Mouse (Mus musculus) limb, embryonic 15.5 days (tissue): Measurements from ENCODE around the gene Tns3. TPM values are rescaled to one million over a fixed set of nuclear protein-coding genes. Genes with fewer than 3 reads are reported as not detected.

ENCODE experiments used
- ATAC-seq: fragments of 200-750 bp; cut with Nextera tagmentation; 2 replicates; pipeline ENCODE4 v1.8.0; 2017; ENCODE audit warnings: low read depth, moderate TSS enrichment; ENCODE audit not compliant: insufficient number of reproducible peaks, low FRiP score, low TSS enrichment
- H3K27ac ChIP-seq: fragments of 300-500 bp; sonication (generic); 2 replicates; pipeline ENCODE4 v1.5.1; 2015; ENCODE audit warnings: moderate library complexity, mild to moderate bottlenecking, inconsistent platforms
- H3K27me3 ChIP-seq: fragments of 300-500 bp; sonication (generic); 2 replicates; pipeline ENCODE4 v1.6.1; 2015; ENCODE audit warnings: inconsistent platforms
- H3K36me3 ChIP-seq: fragments of 300-500 bp; sonication (generic); 2 replicates; pipeline ENCODE4 v1.6.1; 2015; ENCODE audit warnings: inconsistent platforms
- H3K4me1 ChIP-seq: fragments of 300-500 bp; sonication (generic); 2 replicates; pipeline ENCODE4 v1.6.1; 2015; ENCODE audit warnings: inconsistent platforms
- H3K4me2 ChIP-seq: fragments of 300-500 bp; sonication (generic); 2 replicates; pipeline ENCODE4 v1.6.1; 2015; ENCODE audit warnings: mild to moderate bottlenecking, inconsistent platforms
- H3K4me3 ChIP-seq: fragments of 300-500 bp; sonication (generic); 2 replicates; pipeline ENCODE4 v1.5.1; 2015; ENCODE audit warnings: mild to moderate bottlenecking, inconsistent platforms
- H3K9ac ChIP-seq: fragments of 300-500 bp; sonication (generic); 2 replicates; pipeline ENCODE4 v1.6.1; 2015; ENCODE audit warnings: inconsistent platforms
- H3K9me3 ChIP-seq: fragments of 300-500 bp; sonication (generic); 2 replicates; pipeline ENCODE4 v1.6.1; 2016; ENCODE audit warnings: inconsistent platforms
- WGBS: fragments of 180-500 bp; shearing (Covaris S2); methylation state at CpG from one replicate; pipeline ENCODE4 v1.1.7; 2015; 5-methylcytosine and 5-hydroxymethylcytosine counted together
- polyA plus RNA-seq: library from polyadenylated mRNA; unstranded; fragments of >200 nt; fragmentation: Nextera tagmentation; extraction: Ambion mirVana; gene quantifications from 2 replicates; pipeline ENCODE4 v1.2.1, GENCODE M21; 2015

Tns3 gene
- polyA plus RNA-seq, 1 experiment from 2014 or later: 31.6 TPM

GRCm38 (mm10) chr11:8679221-8679620, 14.9 kb upstream of the Tns3 start:
- no peaks in the 10 kb centered on the region for H3K27me3 ChIP-seq
- WGBS: 83% methylated on average over 5 of the region's 5 CpGs
- no peaks in the 10 kb centered on the region for H3K9me3 ChIP-seq
- H3K4me1 ChIP-seq: peaks cover 13% of the 10 kb centered on the region
- no peak for ATAC-seq
- H3K27ac ChIP-seq: no peak overlapping the region
- H3K4me3 ChIP-seq: no peak overlapping the region
- no peak overlapping the region for H3K4me2 ChIP-seq
- no peak overlapping the region for H3K9ac ChIP-seq
- H3K36me3 ChIP-seq: no peaks in the 10 kb centered on the region

GRCm38 (mm10) chr11:8678260-8678995, 14.1 kb upstream of the Tns3 start:
- H3K27ac ChIP-seq: no peak overlapping the region
- no peak for ATAC-seq
- no peak overlapping the region for H3K4me2 ChIP-seq
- no peaks in the 10 kb centered on the region for H3K9me3 ChIP-seq
- no peak overlapping the region for H3K9ac ChIP-seq
- 81% methylated on average over 12 of the region's 12 CpGs for WGBS
- no peak overlapping the region for H3K4me3 ChIP-seq
- H3K27me3 ChIP-seq: no peaks in the 10 kb centered on the region
- peaks cover 13% of the 10 kb centered on the region for H3K4me1 ChIP-seq
- H3K36me3 ChIP-seq: no peaks in the 10 kb centered on the region

GRCm38 (mm10) chr11:8675701-8676474, 11.6 kb upstream of the Tns3 start:
- Histone ChIP-seq H3K4me1 (peaks cover 5% of the 10 kb centered on the region), H3K4me2 (no peak overlapping the region), H3K27me3 (no peaks in the 10 kb centered on the region), H3K9ac (no peak overlapping the region), H3K9me3 (no peaks in the 10 kb centered on the region), H3K4me3 (no peak overlapping the region), H3K36me3 (no peaks in the 10 kb centered on the region), H3K27ac (no peak overlapping the region)
- WGBS: 67% methylated on average over 6 of the region's 6 CpGs
- no peak for ATAC-seq

- H3K4me2 ChIP-seq: no peak overlapping the region
- H3K9ac ChIP-seq: no peak overlapping the region
- H3K4me3 ChIP-seq: no peak overlapping the region
- 77% methylated on average over 3 of the region's 3 CpGs for WGBS
- no peaks in the 10 kb centered on the region for H3K9me3 ChIP-seq
- H3K27me3 ChIP-seq: no peaks in the 10 kb centered on the region
- no peaks in the 10 kb centered on the region for H3K36me3 ChIP-seq
- ATAC-seq: no peak
- no peaks in the 10 kb centered on the region for H3K4me1 ChIP-seq
- no peak overlapping the region for H3K27ac ChIP-seq
Measured at GRCm38 (mm10) chr11:8674549-8675149, 10.3 kb upstream of the Tns3 start.

- Histone ChIP-seq H3K9ac (no peak overlapping the region), H3K27me3 (no peaks in the 10 kb centered on the region), H3K4me2 (no peak overlapping the region), H3K4me1 (no peaks in the 10 kb centered on the region), H3K36me3 (no peaks in the 10 kb centered on the region), H3K4me3 (no peak overlapping the region), H3K27ac (no peak overlapping the region), H3K9me3 (no peaks in the 10 kb centered on the region)
- 0 out of 2 replicates have a peak, but pooled peaks have one; percentile 17 for ATAC-seq
- 72% methylated on average over 4 of the region's 4 CpGs for WGBS
Measured at GRCm38 (mm10) chr11:8671698-8672097, 7.4 kb upstream of the Tns3 start.

GRCm38 (mm10) chr11:8669138-8669537, 4.8 kb upstream of the Tns3 start:
- no peak overlapping the region for H3K4me2 ChIP-seq
- ATAC-seq: no peak
- WGBS: 75% methylated on average over 2 of the region's 2 CpGs
- H3K4me1 ChIP-seq: peaks cover 10% of the 10 kb centered on the region
- no peaks in the 10 kb centered on the region for H3K36me3 ChIP-seq
- no peaks in the 10 kb centered on the region for H3K9me3 ChIP-seq
- H3K27ac ChIP-seq: peak overlapping the region; percentile 51; the same call in 1 of the 2 replicates
- no peak overlapping the region for H3K4me3 ChIP-seq
- H3K9ac ChIP-seq: no peak overlapping the region
- H3K27me3 ChIP-seq: no peaks in the 10 kb centered on the region

GRCm38 (mm10) chr11:8664797-8665196, 462 bp upstream of the Tns3 start:
- 25% methylated on average over 5 of the region's 5 CpGs for WGBS
- no peak for ATAC-seq

GRCm38 (mm10) chr11:8663444-8664392, 617 bp downstream of the Tns3 start:
- no peaks in the 10 kb centered on the region for H3K36me3 ChIP-seq
- peak overlapping the region; percentile 66 for H3K4me2 ChIP-seq
- H3K4me1 ChIP-seq: peaks cover 55% of the 10 kb centered on the region
- H3K27ac ChIP-seq: peak overlapping the region; percentile 94
- H3K4me3 ChIP-seq: peak overlapping the region; percentile 79
- peak; percentile 43; the same call in 1 of the 2 replicates for ATAC-seq
- no peaks in the 10 kb centered on the region for H3K27me3 ChIP-seq
- peak overlapping the region; percentile 91 for H3K9ac ChIP-seq
- WGBS: under 1% methylated on average over 52 of the region's 52 CpGs
- H3K9me3 ChIP-seq: no peaks in the 10 kb centered on the region

More at GRCm38 (mm10) chr11:8664797-8665196, 462 bp upstream of the Tns3 start:
- Histone ChIP-seq H3K4me2 (peak overlapping the region; percentile 66), H3K36me3 (no peaks in the 10 kb centered on the region), H3K9me3 (no peaks in the 10 kb centered on the region), H3K27me3 (no peaks in the 10 kb centered on the region), H3K27ac (peak overlapping the region; percentile 94), H3K4me3 (peak overlapping the region; percentile 79), H3K9ac (peak overlapping the region; percentile 91; the same call in 1 of the 2 replicates), H3K4me1 (peaks cover 44% of the 10 kb centered on the region)

- no peak for ATAC-seq
- H3K9me3 ChIP-seq: no peaks in the 10 kb centered on the region
- 21% methylated on average over 4 of the region's 4 CpGs for WGBS
- peak overlapping the region; percentile 94 for H3K27ac ChIP-seq
- peak overlapping the region; percentile 66 for H3K4me2 ChIP-seq
- H3K27me3 ChIP-seq: no peaks in the 10 kb centered on the region
- H3K36me3 ChIP-seq: no peaks in the 10 kb centered on the region
- no peak overlapping the region for H3K9ac ChIP-seq
- peaks cover 63% of the 10 kb centered on the region for H3K4me1 ChIP-seq
- peak overlapping the region; percentile 79 for H3K4me3 ChIP-seq
Measured at GRCm38 (mm10) chr11:8662706-8663429, 1.5 kb downstream of the Tns3 start.

- H3K27ac ChIP-seq: no peak overlapping the region
- WGBS: 48% methylated on average over 4 of the region's 4 CpGs
- H3K9me3 ChIP-seq: no peaks in the 10 kb centered on the region
- no peak for ATAC-seq
- H3K36me3 ChIP-seq: no peaks in the 10 kb centered on the region
- H3K4me3 ChIP-seq: no peak overlapping the region
- peaks cover 81% of the 10 kb centered on the region for H3K4me1 ChIP-seq
- H3K4me2 ChIP-seq: no peak overlapping the region
- no peak overlapping the region for H3K9ac ChIP-seq
- no peaks in the 10 kb centered on the region for H3K27me3 ChIP-seq
Measured at GRCm38 (mm10) chr11:8660951-8661350, 3.4 kb downstream of the Tns3 start.

- Histone ChIP-seq H3K9ac (no peak overlapping the region), H3K27ac (peak overlapping the region; percentile 80), H3K9me3 (no peaks in the 10 kb centered on the region), H3K4me1 (peaks cover 84% of the 10 kb centered on the region), H3K36me3 (no peaks in the 10 kb centered on the region), H3K4me2 (peak overlapping the region; percentile 31), H3K27me3 (no peaks in the 10 kb centered on the region), H3K4me3 (no peak overlapping the region)
- ATAC-seq: no peak
- 25% methylated on average over 9 of the region's 9 CpGs for WGBS
Measured at GRCm38 (mm10) chr11:8659851-8660250, 4.5 kb downstream of the Tns3 start.
